Mouse (Mus musculus): ENCODE measurements at regions not wholly inside any gene's neighbourhood (a gene's known extent, or its start where the extent isn't known, plus 50 kb on each side); places are given as distances from the start of the nearest gene placed in this dataset.

GRCm38 (mm10) chr10:3662156-3662555 lies 78.0 kb upstream of the Plekhg1 start:
- TF ChIP-seq CTCF (IDR thresholded peaks at IDR 0.05; ENCODE audit: extremely low read depth, insufficient read depth, low read length) (no peak), POLR2A (IDR thresholded peaks at IDR 0.05; ENCODE audit: extremely low read depth, insufficient read depth, low read length) (no peak)

All from cortical plate, adult 2 months (tissue).